Mouse (Mus musculus) liver, embryonic 16.5 days (tissue): ENCODE results near the gene Evi5l. TPM values are rescaled to one million over a fixed set of nuclear protein-coding genes. Genes with fewer than 3 reads are reported as not detected.

Experiments
- ATAC-seq: fragments of 200-750 bp; cut with Nextera tagmentation; 2 replicates; pipeline ENCODE4 v1.8.0; 2017; ENCODE audit warnings: low read depth, mild to moderate bottlenecking, moderate number of reproducible peaks, moderate library complexity
- H3K27ac ChIP-seq: fragments of 300-500 bp; sonication (generic); 2 replicates; pipeline ENCODE4 v1.5.1; 2014; ENCODE audit warnings: mild to moderate bottlenecking, low read length
- H3K27me3 ChIP-seq: fragments of 300-500 bp; sonication (generic); 2 replicates; pipeline ENCODE4 v1.6.1; 2014; ENCODE audit warnings: low read depth, low read length, mixed read lengths; ENCODE audit not compliant: control insufficient read depth, insufficient read depth
- H3K36me3 ChIP-seq: fragments of 300-500 bp; sonication (generic); 2 replicates; pipeline ENCODE4 v1.6.1; 2014; ENCODE audit warnings: mild to moderate bottlenecking; ENCODE audit not compliant: control insufficient read depth, insufficient read depth
- H3K4me1 ChIP-seq: fragments of 300-500 bp; sonication (generic); 2 replicates; pipeline ENCODE4 v1.6.1; 2014; ENCODE audit warnings: low read depth, low read length, mixed read lengths; ENCODE audit not compliant: control insufficient read depth
- H3K4me2 ChIP-seq: fragments of 300-500 bp; sonication (generic); 2 replicates; pipeline ENCODE4 v1.6.1; 2014; ENCODE audit warnings: low read depth, low read length, mixed read lengths
- H3K4me3 ChIP-seq: fragments of 300-500 bp; sonication (generic); 2 replicates; pipeline ENCODE4 v1.5.1; 2014; ENCODE audit warnings: low read depth, mild to moderate bottlenecking, low read length
- H3K9ac ChIP-seq: fragments of 300-500 bp; sonication (generic); 2 replicates; pipeline ENCODE4 v1.6.1; 2014; ENCODE audit warnings: low read depth, low read length
- H3K9me3 ChIP-seq: fragments of 300-500 bp; sonication (generic); replicated peaks from 2 replicates; pipeline ENCODE4 v1.6.1; 2016; ENCODE audit warnings: low read length; ENCODE audit not compliant: control insufficient read depth
- WGBS: fragments of 180-500 bp; shearing (Covaris S2); extraction: QIAGEN DNeasy Blood & Tissue Kit; methylation state at CpG from one replicate; pipeline ENCODE4 v1.1.7; 2014; ENCODE audit not compliant: insufficient replicate concordance; 5-methylcytosine and 5-hydroxymethylcytosine counted together
- polyA plus RNA-seq: library from polyadenylated mRNA; unstranded; fragments of >200 nt; fragmentation: Nextera tagmentation; extraction: Ambion mirVana; gene quantifications from 2 replicates; pipeline ENCODE4 v1.2.1, GENCODE M21; 2015

Gene Evi5l
- polyA plus RNA-seq, 1 experiment from 2014 or later, result 6.0 TPM

- Histone ChIP-seq H3K27me3 (peaks cover 49% of the 10 kb centered on the region), H3K36me3 (no peaks in the 10 kb centered on the region), H3K27ac (peak overlapping the region; percentile 66), H3K9ac (no peak overlapping the region; the same call in 1 of the 2 replicates), H3K9me3 (no peaks in the 10 kb centered on the region), H3K4me3 (peak overlapping the region; percentile 48), H3K4me1 (peaks cover 23% of the 10 kb centered on the region), H3K4me2 (peak overlapping the region; percentile 66)
- peak; percentile 73 for ATAC-seq
- under 1% methylated on average over 18 of the region's 18 CpGs for WGBS
Observed at GRCm38 (mm10) chr8:4213210-4214005, 47.0 kb downstream of the Evi5l start.

GRCm38 (mm10) chr8:4214006-4214980 is 47.9 kb downstream of the Evi5l start:
- Histone ChIP-seq H3K4me3 (peak overlapping the region; percentile 48), H3K4me2 (peak overlapping the region; percentile 66), H3K27me3 (peaks cover 49% of the 10 kb centered on the region), H3K9me3 (no peaks in the 10 kb centered on the region), H3K9ac (no peak overlapping the region), H3K27ac (peak overlapping the region; percentile 66), H3K4me1 (peaks cover 23% of the 10 kb centered on the region), H3K36me3 (no peaks in the 10 kb centered on the region)
- 2% methylated on average over 33 of the region's 33 CpGs for WGBS
- peak; percentile 74 for ATAC-seq

DNA sequence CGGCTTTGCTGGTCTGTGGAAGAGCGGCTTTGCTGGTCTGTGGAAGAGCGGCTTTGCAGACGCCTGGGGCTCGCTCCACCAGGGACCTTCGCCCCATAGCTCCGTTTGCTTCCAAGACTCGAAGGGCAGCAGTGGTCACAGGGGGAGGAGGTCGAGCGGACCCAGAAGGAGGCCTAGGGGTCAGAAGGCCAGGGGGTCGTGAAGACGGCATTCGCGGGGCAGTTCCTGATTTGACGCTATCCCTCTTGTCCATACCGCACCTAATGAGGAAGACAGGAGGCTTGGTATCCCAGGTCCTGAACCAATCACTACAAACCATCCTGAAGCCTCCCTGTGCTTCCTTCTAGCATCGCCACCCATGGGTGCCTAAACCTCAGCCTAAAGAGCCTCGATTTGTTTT is 49.9 kb downstream of the Evi5l start:
- H3K9ac ChIP-seq, result no peak overlapping the region
- no peaks in the 10 kb centered on the region for H3K9me3 ChIP-seq
- H3K4me1 ChIP-seq, result peaks cover 23% of the 10 kb centered on the region
- peak overlapping the region; percentile 65 for H3K4me2 ChIP-seq
- no peak for ATAC-seq
- peaks cover 49% of the 10 kb centered on the region for H3K27me3 ChIP-seq
- WGBS, result 18% methylated on average over 18 of the region's 18 CpGs
- no peaks in the 10 kb centered on the region for H3K36me3 ChIP-seq
- H3K4me3 ChIP-seq, result no peak overlapping the region
- no peak overlapping the region for H3K27ac ChIP-seq

DNA sequence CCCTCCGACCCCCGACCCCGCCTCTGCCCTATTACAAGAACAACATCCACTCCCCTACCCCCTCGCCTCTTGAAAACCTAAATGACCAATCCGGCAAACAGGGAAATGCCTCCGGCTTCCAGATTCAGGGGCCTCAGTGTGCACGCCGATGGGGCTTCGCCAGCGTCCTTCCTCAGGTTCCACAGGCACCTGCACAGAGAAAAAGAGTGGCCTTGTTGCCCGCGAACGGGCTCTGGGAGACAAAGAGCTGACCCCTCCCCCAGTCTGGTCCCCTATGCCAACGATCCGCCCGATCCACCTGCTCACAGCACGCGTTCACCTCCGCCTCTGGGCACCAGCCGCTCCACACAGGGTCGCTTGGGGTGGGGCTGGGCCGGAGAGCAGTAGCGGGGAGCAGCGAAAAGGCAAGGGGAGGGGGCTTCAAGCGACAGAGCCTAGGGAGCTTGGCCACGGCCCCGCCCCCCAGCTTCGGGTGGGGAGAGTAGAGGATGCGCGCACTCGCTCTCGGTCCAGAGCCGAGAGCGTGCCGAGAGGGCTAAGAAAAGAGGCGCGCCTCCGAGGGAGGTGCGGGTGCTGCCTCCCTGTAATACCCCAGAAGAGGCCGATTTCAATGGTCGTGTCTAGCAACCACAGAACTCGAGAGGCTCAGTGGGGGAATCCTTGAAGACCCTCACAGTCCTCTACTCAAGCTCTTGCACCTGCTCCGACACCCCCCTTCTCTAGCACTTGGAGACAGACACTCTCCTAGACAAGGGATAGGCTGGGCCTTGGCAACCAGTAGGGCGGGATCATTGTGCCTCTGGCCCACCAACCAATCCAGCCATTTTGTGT is 50.6 kb downstream of the Evi5l start, which contains the start of gene Prr36:
Gene Prr36, minus strand, starts transcription at position 669 of the 831 bp plus-strand sequence.
- H3K4me2 ChIP-seq, result peak within 1 kb of the TSS; percentile 65
- peak within 1 kb of the TSS; percentile 45 for H3K4me3 ChIP-seq
- ATAC-seq, result no peak
- H3K4me1 ChIP-seq, result peaks cover 23% of the 10 kb centered on the region
- no peak within 1 kb of the TSS for H3K9ac ChIP-seq
- H3K27me3 ChIP-seq, result peaks cover 49% of the 10 kb centered on the region
- H3K9me3 ChIP-seq, result no peaks in the 10 kb centered on the region
- WGBS, result 3% methylated on average over 44 of the region's 44 CpGs
- H3K27ac ChIP-seq, result no peak within 1 kb of the TSS
- no peaks in the 10 kb centered on the region for H3K36me3 ChIP-seq

- Histone ChIP-seq H3K9me3 (no peaks in the 10 kb centered on the region), H3K4me2 (no peak overlapping the region), H3K27me3 (peaks cover 47% of the 10 kb centered on the region), H3K36me3 (no peaks in the 10 kb centered on the region), H3K4me3 (no peak overlapping the region), H3K9ac (no peak overlapping the region), H3K27ac (no peak overlapping the region), H3K4me1 (peaks cover 6% of the 10 kb centered on the region)
- 68% methylated on average over 3 of the region's 3 CpGs for WGBS
- no peak for ATAC-seq
Observed at GRCm38 (mm10) chr8:4219617-4220016, 53.2 kb downstream of the Evi5l start.

GRCm38 (mm10) chr8:4222059-4222458 is 55.7 kb downstream of the Evi5l start:
- Histone ChIP-seq H3K36me3 (no peaks in the 10 kb centered on the region), H3K4me2 (no peak overlapping the region), H3K27ac (no peak overlapping the region), H3K9ac (no peak overlapping the region), H3K9me3 (no peaks in the 10 kb centered on the region), H3K4me3 (no peak overlapping the region), H3K4me1 (peaks cover 8% of the 10 kb centered on the region), H3K27me3 (peaks cover 34% of the 10 kb centered on the region)
- ATAC-seq, result no peak

GRCm38 (mm10) chr8:4226323-4226722 is 60.0 kb downstream of the Evi5l start:
- Histone ChIP-seq H3K27me3 (peaks cover 32% of the 10 kb centered on the region), H3K9me3 (no peaks in the 10 kb centered on the region)
- WGBS, result 23% methylated on average over 4 of the region's 4 CpGs

DNA sequence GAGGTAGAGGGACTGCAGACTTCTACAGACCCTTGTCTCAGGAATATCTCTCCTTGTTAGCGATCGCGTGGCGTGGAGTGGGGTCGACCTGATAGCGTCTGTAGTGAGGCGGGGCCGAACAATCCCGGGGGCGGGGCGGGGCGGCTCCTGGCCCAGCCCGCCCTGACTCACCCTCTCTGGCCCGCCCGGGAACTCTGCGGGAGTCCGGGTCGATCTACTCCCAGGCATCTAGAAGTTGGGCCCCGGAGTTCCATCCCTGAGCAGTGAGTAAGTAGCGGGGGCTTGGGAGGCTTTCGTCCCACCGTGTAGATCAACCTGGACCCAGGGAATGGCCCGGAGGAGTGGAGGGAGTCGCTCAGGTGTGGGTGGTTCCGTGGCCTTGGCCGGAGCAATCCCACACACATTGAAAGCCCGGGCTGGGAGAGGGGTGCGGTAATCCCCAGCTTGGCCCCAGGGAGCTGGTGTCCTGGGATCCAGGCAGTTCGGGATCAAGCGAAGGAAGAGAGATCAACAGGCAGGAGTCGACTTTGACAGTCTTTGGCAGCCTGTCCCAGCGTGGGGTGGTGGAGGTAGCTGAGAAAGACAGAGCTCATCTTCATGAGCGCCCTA is 60.5 kb downstream of the Evi5l start, which contains the start of gene Lrrc8e:
Gene Lrrc8e, plus strand, starts transcription at position 89 of the 609 bp plus-strand sequence.
- Histone ChIP-seq H3K4me3 (peak within 1 kb of the TSS; percentile 39), H3K36me3 (no peaks in the 10 kb centered on the region), H3K4me2 (peak within 1 kb of the TSS; percentile 51), H3K9me3 (no peaks in the 10 kb centered on the region), H3K4me1 (peaks cover 6% of the 10 kb centered on the region), H3K27ac (no peak within 1 kb of the TSS), H3K9ac (peak within 1 kb of the TSS; percentile 23; the same call in 1 of the 2 replicates), H3K27me3 (peaks cover 32% of the 10 kb centered on the region)
- 6% methylated on average over 33 of the region's 33 CpGs for WGBS
- peak; percentile 51 for ATAC-seq

More at GRCm38 (mm10) chr8:4226323-4226722, 60.0 kb downstream of the Evi5l start:
- peak overlapping the region; percentile 39; the same call in 1 of the 2 replicates for H3K4me3 ChIP-seq
- H3K4me2 ChIP-seq, result peak overlapping the region; percentile 51
- H3K4me1 ChIP-seq, result peaks cover 6% of the 10 kb centered on the region
- no peak overlapping the region for H3K27ac ChIP-seq
- no peaks in the 10 kb centered on the region for H3K36me3 ChIP-seq
- ATAC-seq, result no peak
- no peak overlapping the region; the same call in 1 of the 2 replicates for H3K9ac ChIP-seq
